Mouse (Mus musculus): ENCODE data around the gene Lrrc51. TPM values are rescaled to one million over a fixed set of nuclear protein-coding genes. Genes with fewer than 3 reads are reported as not detected.
"Not testable (repeated sequence)": the region's sequence is repeated elsewhere in the genome, so short reads cannot be mapped to it uniquely, and the experiment has no call there.

Lrrc51 gene
- 10 to 100 TPM; 12.2 to 13.9 TPM for total RNA-seq (2021)
- long read RNA-seq, experiment 1, partial matches to known transcripts: 0 of 1 reads
- long read RNA-seq, experiment 1, other reads (novel, unspliced or antisense): 0 of 1 reads
- long read RNA-seq, experiment 2, transcript Lrrc51-206 (5 exons, 821 nt): major isoform, 6 of 14 reads
- long read RNA-seq, experiment 2, partial matches to known transcripts: 2 of 14 reads
- long read RNA-seq, experiment 2, other reads (novel, unspliced or antisense): 1 of 14 reads

DNA sequence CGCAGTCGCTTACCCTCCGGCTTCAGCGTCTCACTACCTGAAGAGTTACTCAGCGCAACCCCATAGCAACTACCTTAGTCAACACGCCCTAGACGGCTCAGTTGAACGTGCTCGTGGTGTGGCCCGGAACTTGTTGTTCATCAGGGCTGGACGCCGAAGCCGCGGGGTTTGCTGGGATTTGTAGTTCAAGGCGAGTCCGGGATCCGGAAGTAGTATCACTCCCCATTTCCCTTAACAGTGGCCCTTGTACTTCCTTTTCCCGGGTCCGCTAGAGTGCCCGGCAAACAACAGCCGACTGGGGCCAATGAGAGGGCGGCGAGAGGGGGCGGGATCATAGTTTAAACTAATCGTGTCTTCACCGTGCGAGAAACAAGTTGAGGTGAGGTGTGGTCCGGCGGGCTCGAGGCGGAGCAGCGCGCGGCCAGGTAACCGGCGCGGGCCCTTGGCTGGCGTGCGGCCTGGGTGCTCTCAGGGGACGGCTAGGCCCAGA, at the start of gene Lrrc51, which contains the start of gene Numa1:
Gene Lrrc51 (minus strand): TSS at position 145 of the 490 bp plus-strand sequence.
Gene Numa1 (plus strand): TSS at position 361 of the 490 bp plus-strand sequence.
- peak; percentile 87 to 89 for DNase-seq (ENCODE audit: low spot score in 2 of 2)

- no peak for DNase-seq (ENCODE audit: low spot score in 2 of 2)
These were observed 49.0 kb upstream of the Lrrc51 start for GRCm38 (mm10) chr7:101982735-101983134.

DNA sequence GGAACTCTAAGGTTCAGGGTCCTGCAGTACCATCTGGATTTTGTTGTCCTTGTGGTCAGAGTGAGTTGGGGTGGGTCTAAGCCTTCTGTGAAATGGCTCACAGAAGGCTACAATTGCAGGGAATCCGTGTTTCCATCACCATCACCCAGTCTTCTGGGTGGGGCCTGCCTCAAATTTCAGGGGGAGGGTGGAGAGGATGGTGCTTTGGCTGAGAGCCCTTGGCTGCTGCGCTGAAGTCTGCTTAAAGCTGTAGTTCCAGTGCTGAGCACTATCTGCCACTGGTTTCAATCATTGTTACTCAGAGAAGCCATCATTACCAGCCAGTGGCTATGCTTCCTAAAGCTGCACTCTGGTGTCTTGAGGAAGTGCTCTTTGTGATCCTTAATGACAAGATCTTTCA, 40.8 kb upstream of the Lrrc51 start:
- DNase-seq (ENCODE audit: low spot score in 2 of 2): no peak

- no peak for DNase-seq (ENCODE audit: low spot score in 2 of 2)
These were observed 40.0 kb upstream of the Lrrc51 start for GRCm38 (mm10) chr7:101973730-101974129.

- DNase-seq (ENCODE audit: low spot score in 2 of 2): no peak
These were observed 38.0 kb upstream of the Lrrc51 start for GRCm38 (mm10) chr7:101971721-101972120.

GRCm38 (mm10) chr7:101970821-101971461, 37.2 kb upstream of the Lrrc51 start:
- peak; percentile 55 to 60 for DNase-seq (ENCODE audit: low spot score in 2 of 2)

DNA sequence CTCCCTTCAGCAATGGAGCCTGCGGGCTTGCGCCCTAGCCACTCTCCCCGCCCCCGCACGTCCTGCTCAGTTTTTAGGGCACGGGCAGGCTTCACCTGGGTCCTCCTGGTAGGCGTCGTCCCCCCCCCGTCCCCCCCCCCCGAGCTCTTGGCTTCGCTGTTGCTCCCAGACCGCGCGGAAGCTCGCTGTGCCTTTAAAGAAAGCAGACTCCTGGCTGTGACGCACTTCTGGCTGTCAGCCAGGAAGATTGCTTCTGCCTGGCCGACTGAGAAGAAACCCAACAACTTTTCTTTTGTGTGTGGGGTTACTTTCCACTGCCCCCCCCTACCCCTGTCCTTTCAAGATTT, 36.7 kb upstream of the Lrrc51 start:
- peak; percentile 82 to 86 for DNase-seq (ENCODE audit: low spot score in 2 of 2)

GRCm38 (mm10) chr7:101969694-101970428, 36.2 kb upstream of the Lrrc51 start:
- peak; percentile 84 to 85 for DNase-seq (ENCODE audit: low spot score in 2 of 2)

DNA sequence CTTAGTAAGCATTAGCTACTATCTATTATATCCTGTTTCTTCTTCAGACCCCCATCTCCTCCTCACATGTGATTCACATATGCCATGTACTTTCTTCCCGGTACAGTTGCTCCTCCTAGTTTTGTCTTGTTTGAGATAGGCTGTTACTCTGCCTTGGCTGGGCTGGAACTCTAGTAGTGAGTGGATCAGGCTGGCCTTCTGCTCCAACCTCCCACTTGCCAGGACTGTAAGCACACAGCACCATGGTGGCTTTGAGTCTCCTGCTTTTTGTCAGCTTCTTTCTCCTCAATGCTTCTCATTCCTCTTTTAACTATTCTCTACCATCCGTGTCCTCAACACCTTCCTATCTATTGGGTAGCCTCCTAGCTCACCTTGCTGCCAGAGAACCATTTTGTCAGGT, 35.1 kb upstream of the Lrrc51 start:
- no peak for DNase-seq (ENCODE audit: low spot score in 2 of 2)

- DNase-seq (ENCODE audit: low spot score in 2 of 2): no peak
These were observed 33.6 kb upstream of the Lrrc51 start for GRCm38 (mm10) chr7:101967256-101967655.

DNA sequence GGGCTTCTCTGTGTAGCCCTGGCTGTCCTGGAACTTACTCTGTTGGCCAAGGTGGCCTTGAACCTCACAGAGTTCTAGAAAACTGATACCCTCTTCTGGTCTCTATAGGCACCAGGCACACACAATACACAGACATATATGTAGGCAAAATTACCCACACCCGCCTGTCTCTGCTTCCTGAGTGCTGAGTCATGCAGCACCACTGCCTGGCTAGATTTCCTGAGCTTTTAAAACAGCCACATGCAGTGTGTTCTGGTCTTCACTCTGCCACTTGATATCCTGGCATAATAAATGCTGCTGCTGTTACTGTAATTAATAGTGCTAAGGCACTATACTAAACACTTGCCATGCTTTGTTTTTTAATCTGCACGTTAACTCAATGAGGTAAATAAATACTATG, 31.9 kb upstream of the Lrrc51 start:
- DNase-seq (ENCODE audit: low spot score in 2 of 2): no peak

DNA sequence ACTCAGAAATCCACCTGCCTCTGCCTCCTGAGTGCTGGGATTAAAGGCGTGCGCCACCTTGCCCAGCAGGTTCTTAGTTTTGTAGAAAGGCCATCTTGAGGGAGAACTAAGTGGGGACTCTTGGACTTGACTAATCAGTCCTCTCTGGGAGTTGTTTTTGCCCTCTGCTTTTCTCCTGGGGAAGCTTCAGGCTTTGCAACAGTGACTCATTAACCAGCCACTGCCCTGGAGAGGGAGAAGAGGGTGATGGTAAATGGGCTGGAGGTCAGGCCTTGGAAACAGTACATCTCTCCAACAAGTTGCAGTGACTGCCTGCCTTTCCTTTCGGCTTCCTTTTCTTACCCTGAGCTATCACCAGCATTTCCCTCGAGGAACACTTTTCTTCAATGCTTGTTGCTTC, 30.9 kb upstream of the Lrrc51 start:
- DNase-seq (ENCODE audit: low spot score in 2 of 2): no peak

DNA sequence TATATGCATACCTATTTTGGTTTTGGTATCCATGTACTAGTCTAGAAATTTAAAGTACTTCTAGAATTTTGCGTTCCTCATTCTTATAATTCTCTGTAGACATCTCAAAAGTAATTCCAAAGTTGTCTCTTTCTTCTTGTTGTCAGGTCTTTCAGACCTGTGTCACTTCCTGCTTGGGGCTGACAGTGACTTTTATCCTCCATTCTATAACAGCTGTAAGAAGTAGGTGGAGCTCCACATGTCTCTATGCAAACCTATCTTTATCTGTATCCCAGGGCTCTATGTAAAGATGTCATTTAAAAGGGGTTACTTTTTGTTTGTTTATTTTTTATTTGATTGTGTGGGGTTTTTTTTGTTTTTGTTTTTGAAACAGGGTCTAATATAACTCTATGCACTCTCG, 29.9 kb upstream of the Lrrc51 start:
- DNase-seq (ENCODE audit: low spot score in 2 of 2): no peak

DNA sequence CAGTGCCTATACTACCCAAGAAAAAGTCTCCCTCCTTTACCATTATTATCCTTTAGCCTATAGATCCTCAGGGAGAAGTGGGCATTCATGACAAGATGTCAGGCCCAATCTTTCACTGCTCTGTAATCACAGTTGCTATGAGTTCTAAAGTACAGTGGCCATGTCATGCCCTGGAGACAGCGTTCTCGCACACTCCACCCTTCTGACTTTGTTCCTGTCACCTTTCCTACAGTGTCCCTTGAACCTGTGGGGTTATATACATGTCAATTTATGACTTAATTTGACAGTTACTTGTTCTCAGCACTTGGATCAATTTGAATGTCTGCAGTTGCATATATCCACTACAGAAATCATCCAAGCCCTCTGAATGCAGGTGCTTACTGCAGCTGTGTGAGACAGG, 29.1 kb upstream of the Lrrc51 start:
- no peak for DNase-seq (ENCODE audit: low spot score in 2 of 2)

DNA sequence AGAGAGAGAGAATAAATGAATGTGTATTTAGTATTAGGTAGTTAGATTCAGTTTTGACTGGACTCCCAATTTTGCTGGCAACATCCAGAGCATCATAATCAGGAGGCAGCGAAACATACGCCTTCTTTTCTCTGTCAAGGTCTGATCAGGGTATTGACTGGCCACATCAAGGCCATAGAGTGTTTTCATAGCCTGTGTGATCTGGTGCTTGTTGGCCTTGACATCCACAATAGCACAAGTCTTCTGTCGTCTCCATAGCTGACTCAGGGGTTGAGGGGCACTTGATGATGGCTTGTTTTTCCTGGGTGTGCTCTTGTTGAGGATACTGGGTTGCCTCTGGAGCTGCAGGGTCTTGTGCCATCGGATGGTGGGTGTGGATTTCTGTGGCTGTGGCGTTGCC, 23.2 kb upstream of the Lrrc51 start:
- DNase-seq (ENCODE audit: low spot score in 2 of 2): no peak

GRCm38 (mm10) chr7:101956481-101956880, 22.8 kb upstream of the Lrrc51 start:
- DNase-seq (ENCODE audit: low spot score in 2 of 2): no peak

- DNase-seq (ENCODE audit: low spot score in 2 of 2): no peak
These were observed 22.2 kb upstream of the Lrrc51 start for GRCm38 (mm10) chr7:101955862-101956261.

DNA sequence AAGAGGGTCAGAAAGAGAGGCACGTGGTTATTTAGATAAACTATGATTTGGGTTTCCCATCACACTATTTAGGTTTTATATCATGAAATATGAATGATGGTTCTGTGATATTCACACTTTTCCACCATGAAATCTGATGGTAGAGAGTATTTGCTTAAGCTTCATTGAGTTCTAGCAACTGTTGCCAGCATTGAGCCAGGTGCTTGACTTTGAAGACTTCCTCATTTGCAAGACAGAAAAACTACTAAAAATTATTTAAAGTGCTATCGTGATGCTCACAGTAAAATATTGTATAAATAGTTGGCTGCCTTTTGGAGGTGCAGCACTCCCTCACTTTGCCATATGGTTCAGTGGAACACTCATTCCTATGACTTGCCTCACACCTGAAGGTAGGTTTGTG, 21.6 kb upstream of the Lrrc51 start:
- DNase-seq (ENCODE audit: low spot score in 2 of 2): no peak

- DNase-seq (ENCODE audit: low spot score in 2 of 2): no peak
These were observed 20.5 kb upstream of the Lrrc51 start for GRCm38 (mm10) chr7:101954163-101954562.

DNA sequence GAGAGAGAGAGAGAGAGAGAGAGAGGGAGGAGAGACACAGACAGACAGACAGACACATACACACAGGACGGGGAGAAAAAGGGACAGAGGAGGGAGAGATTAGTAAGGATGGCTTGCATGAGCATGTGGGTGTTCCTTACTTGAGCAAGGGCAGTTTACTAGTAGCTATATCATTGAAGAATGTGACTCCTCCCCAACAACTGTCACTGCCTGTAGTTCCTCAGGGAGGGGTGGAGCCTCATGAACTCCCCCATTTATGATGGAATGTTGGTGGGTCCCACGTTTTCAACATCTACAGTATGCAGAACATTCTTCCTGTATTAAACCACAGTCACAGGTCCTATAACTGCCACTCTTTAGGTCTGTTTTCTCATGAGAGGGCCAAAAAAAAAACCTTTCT, 18.4 kb upstream of the Lrrc51 start:
- no peak for DNase-seq (ENCODE audit: low spot score in 2 of 2)

DNA sequence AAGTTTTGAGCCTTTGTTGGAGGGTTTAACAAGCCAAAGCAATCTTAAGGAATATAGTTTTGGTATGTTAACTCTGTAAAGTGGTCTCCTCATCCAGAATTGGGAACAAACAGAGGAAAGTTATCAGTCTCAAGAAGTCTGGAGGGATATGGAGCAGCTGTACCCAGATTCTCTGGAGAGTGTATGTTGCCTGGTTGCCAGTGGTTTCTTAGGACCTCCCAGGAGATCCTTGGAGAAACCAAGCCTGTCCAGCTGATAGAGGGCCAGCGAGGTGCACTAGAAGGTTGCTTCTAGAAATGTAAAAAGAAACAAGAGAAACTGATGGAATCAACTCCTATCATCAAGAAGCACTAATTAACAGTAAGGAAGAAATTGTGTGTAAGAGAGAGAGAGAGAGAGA, 18.0 kb upstream of the Lrrc51 start:
- no peak for DNase-seq (ENCODE audit: low spot score in 2 of 2)

- DNase-seq (ENCODE audit: low spot score in 2 of 2): not testable (repeated sequence)
These were observed 15.3 kb upstream of the Lrrc51 start for GRCm38 (mm10) chr7:101949008-101949407.
